18 mouse cellular contexts compared by ENCODE assay signal in genomic region chr9:7956400-7956799, GRCm38 (mm10).
"Had no signal": no experiment of that assay in that cellular context is flagged by ENCODE, and none has a peak within 500 bp of the region (broad histone marks: within the 10 kb centered on the region; RNA-seq: fewer than 3 reads in every experiment).

No protein-coding gene starts in this region.

- ATAC-seq: liver, postnatal 0 days; lung, postnatal 0 days; midbrain, embryonic 13.5 days; midbrain, embryonic 15.5 days had no signal

- H3K4me2 ChIP-seq: lung, embryonic 15.5 days; midbrain, embryonic 11.5 days; midbrain, embryonic 13.5 days; midbrain, embryonic 15.5 days; neural tube, embryonic 12.5 days had no signal

- H3K27me3 ChIP-seq: lung, embryonic 15.5 days; midbrain, embryonic 13.5 days; midbrain, embryonic 15.5 days; neural tube, embryonic 12.5 days had no signal

- DNase-seq: liver, postnatal 0 days; lung, adult 2 months; lung, postnatal 14 days; lung, postnatal 36 days; right cerebral cortex, postnatal 25 days; right cerebral cortex, postnatal 4 days; spleen, adult 18-20 months; thymus, adult 18-20 months; thymus, postnatal 14 days; thymus, postnatal 36 days had no signal

- H3K9me3 ChIP-seq: lung, embryonic 15.5 days; megakaryocyte, embryonic 14.5 days; midbrain, embryonic 13.5 days; midbrain, embryonic 15.5 days; neural tube, embryonic 12.5 days had no signal

- H3K4me3 ChIP-seq: lung, embryonic 15.5 days; megakaryocyte, embryonic 14.5 days; midbrain, embryonic 13.5 days; midbrain, embryonic 15.5 days; neural tube, embryonic 12.5 days had no signal

- H3K27ac ChIP-seq: lung, embryonic 15.5 days; macrophage; midbrain, embryonic 13.5 days; midbrain, embryonic 15.5 days; neural tube, embryonic 12.5 days had no signal

- H3K36me3 ChIP-seq: midbrain, embryonic 15.5 days had no signal

- H3K9ac ChIP-seq: liver, postnatal 0 days; lung, embryonic 15.5 days; midbrain, embryonic 13.5 days; midbrain, embryonic 15.5 days; neural tube, embryonic 12.5 days had no signal
